Mouse (Mus musculus): ENCODE results near the gene Son.
A peak's percentile ranks its signal among the peaks of the same experiment; 100 is the strongest.

GRCm38 (mm10) chr16:91724247-91724646 is 76.9 kb downstream of the Son start:
- TF ChIP-seq CTCF (IDR thresholded peaks at IDR 0.05; ENCODE audit: insufficient read depth, low read depth, low read length) (0 out of 2 replicates have a peak, but pooled peaks have one; percentile 16), POLR2A (IDR thresholded peaks at IDR 0.05; ENCODE audit: insufficient read depth, low read depth, low read length) (no peak)

Data from olfactory bulb, adult 2 months (tissue).